ENCODE assay signal across 9 mouse cellular contexts in genomic region chr11:114152716-114153115, GRCm38 (mm10).
A peak's percentile ranks its signal among the peaks of the same experiment; 100 is the strongest.
DNase-seq lines count a peak whose midpoint lies in the region; ATAC-seq and TF ChIP-seq lines count a peak whose summit lies in the region.
"Had no signal": no experiment of that assay in that cellular context is flagged by ENCODE, and none has a peak within 500 bp of the region (broad histone marks: within the 10 kb centered on the region; RNA-seq: fewer than 3 reads in every experiment).

No protein-coding gene starts in this region.

- H3K4me1 ChIP-seq in lung, adult 2 months (ENCODE audit: control insufficient read depth, insufficient read depth, low read length), result no peaks in the 10 kb centered on the region
- no peaks in the 10 kb centered on the region for H3K4me1 ChIP-seq in hindbrain, embryonic 16.5 days (ENCODE audit: control insufficient read depth, insufficient read depth, low read depth, low read length)
- H3K4me1 ChIP-seq: limb, embryonic 12.5 days had no signal

- TF ChIP-seq POLR2A in lung, adult 2 months (IDR thresholded peaks at IDR 0.05; ENCODE audit: borderline replicate concordance, extremely low read depth, low read depth, low read length), result no peak

- WGBS in lung, adult 2 months, result 56% methylated on average over 15 of the region's 15 CpGs
- 78% methylated on average over 15 of the region's 15 CpGs for WGBS in hindbrain, embryonic 16.5 days

- H3K4me2 ChIP-seq in hindbrain, embryonic 16.5 days (ENCODE audit: low read length), result no peak overlapping the region
- H3K4me2 ChIP-seq: limb, embryonic 12.5 days had no signal

- H3K9ac ChIP-seq in hindbrain, embryonic 16.5 days (ENCODE audit: low read depth, low read length), result no peak overlapping the region
- H3K9ac ChIP-seq: limb, embryonic 12.5 days had no signal

- no peak for ATAC-seq in cerebellum, adult (ENCODE audit: insufficient number of reproducible peaks, low FRiP score, low TSS enrichment)
- ATAC-seq in hindbrain, embryonic 16.5 days, result no peak

- H3K4me3 ChIP-seq in lung, adult 2 months (replicated peaks; ENCODE audit: extremely low read depth, low read depth, low read length), result no peak overlapping the region
- no peak overlapping the region for H3K4me3 ChIP-seq in hindbrain, embryonic 16.5 days (ENCODE audit: low read length)
- H3K4me3 ChIP-seq: limb, embryonic 12.5 days had no signal

- H3K9me3 ChIP-seq in hindbrain, embryonic 16.5 days (ENCODE audit: control insufficient read depth, low read length), result no peaks in the 10 kb centered on the region
- H3K9me3 ChIP-seq: limb, embryonic 12.5 days had no signal

- no peak overlapping the region for H3K27ac ChIP-seq in hindbrain, embryonic 16.5 days (ENCODE audit: low read depth, low read length)
- H3K27ac ChIP-seq: limb, embryonic 12.5 days had no signal

- no peaks in the 10 kb centered on the region for H3K27me3 ChIP-seq in hindbrain, embryonic 16.5 days (replicated peaks; ENCODE audit: control insufficient read depth, insufficient read depth, low read length)

- peak; percentile 33 for DNase-seq in cerebellum, adult 11 months
- DNase-seq in NIH3T3 (ENCODE audit: low read depth), result peak; percentile 17
- peak; percentile 30 to 53 for DNase-seq in frontal cortex, postnatal 14 days (ENCODE audit: low spot score in 2 of 2)
- peak; percentile 10 for DNase-seq in lung, adult 2 months
- DNase-seq in yolk sac, embryonic 10.5 days (ENCODE audit: low spot score), result no peak
- DNase-seq in kidney, postnatal 36 days, result no peak

- no peaks in the 10 kb centered on the region for H3K36me3 ChIP-seq in hindbrain, embryonic 16.5 days (ENCODE audit: control insufficient read depth, insufficient read depth, low read length)
- H3K36me3 ChIP-seq: limb, embryonic 12.5 days had no signal

- TF ChIP-seq CTCF in lung, adult 2 months (IDR thresholded peaks at IDR 0.05; ENCODE audit: insufficient read depth, low read length), result no peak

Comparison
In these comparisons a context has a peak if more than half of its experiments do, and no peak if none do; other contexts are left out.
1. DNase-seq: peak in cerebellum, adult 11 months (single experiment), NIH3T3 (single experiment), frontal cortex, postnatal 14 days (2 of 2) and lung, adult 2 months (single experiment); none in yolk sac, embryonic 10.5 days (single experiment) and kidney, postnatal 36 days (0 of 2).